Mouse (Mus musculus) MEL (cell line): Measurements from ENCODE around the gene Akap13. TPM values are rescaled to one million over a fixed set of nuclear protein-coding genes. Genes with fewer than 3 reads are reported as not detected.
A peak's percentile ranks its signal among the peaks of the same experiment; 100 is the strongest.

ENCODE experiments used
- DNase-seq: peaks from one replicate; pipeline ENCODE4 v3.0.0; 2011; ENCODE audit warnings: low read depth, low spot score
- H3K27ac ChIP-seq: 2 replicates; pipeline ENCODE4 v1.5.1; 2012; ENCODE audit warnings: low read depth, mild to moderate bottlenecking, control low read depth, low read length, moderate library complexity; ENCODE audit not compliant: control insufficient read depth
- H3K27me3 ChIP-seq, 2 experiments: fragments of 150-350 bp in 1 of 2; sonication (generic) in 1 of 2; 2 replicates each; pipeline ENCODE4 v1.6.1; 2012; ENCODE audit warnings: low read length in 2 of 2, mild to moderate bottlenecking in 2 of 2, improper control_type of control experiment in 1 of 2, moderate library complexity in 1 of 2; ENCODE audit not compliant: insufficient read depth in 2 of 2, control insufficient read depth in 1 of 2
- H3K36me3 ChIP-seq, 2 experiments: 2 replicates each; pipeline ENCODE4 v1.6.1; 2012 to 2014; ENCODE audit warnings: low read length in 2 of 2, improper control_type of control experiment in 1 of 2, inconsistent platforms in 1 of 2, mild to moderate bottlenecking in 1 of 2; ENCODE audit not compliant: insufficient read depth in 2 of 2, control insufficient read depth in 1 of 2
- H3K4me1 ChIP-seq, 2 experiments: fragments of 150-350 bp in 1 of 2; sonication (generic) in 1 of 2; 2 replicates each; pipeline ENCODE4 v1.6.1; 2012; ENCODE audit warnings: low read length in 2 of 2, improper control_type of control experiment in 1 of 2, mild to moderate bottlenecking in 1 of 2; ENCODE audit not compliant: insufficient read depth in 2 of 2, control insufficient read depth in 1 of 2
- H3K4me3 ChIP-seq, 2 experiments: fragments of 150-350 bp in 1 of 2; sonication (generic) in 1 of 2; 2 replicates each; pipeline ENCODE4 v1.5.1; 2012; ENCODE audit warnings: low read depth in 2 of 2, low read length in 2 of 2, mild to moderate bottlenecking in 2 of 2, moderate library complexity in 2 of 2, control low read depth in 1 of 2, improper control_type of control experiment in 1 of 2; ENCODE audit not compliant: control insufficient read depth in 1 of 2, insufficient read depth in 1 of 2
- H3K79me2 ChIP-seq: 2 replicates; pipeline ENCODE4 v1.6.1; 2012; ENCODE audit warnings: mild to moderate bottlenecking, low read length, moderate library complexity; ENCODE audit not compliant: control insufficient read depth, poor library complexity, insufficient read depth
- H3K9ac ChIP-seq: 2 replicates; pipeline ENCODE4 v1.6.1; 2012; ENCODE audit warnings: low read depth, mild to moderate bottlenecking, control low read depth, low read length, moderate library complexity; ENCODE audit not compliant: control insufficient read depth, poor library complexity, severe bottlenecking
- H3K9me3 ChIP-seq: fragments of 150-350 bp; sonication (generic); replicated peaks from 2 replicates; pipeline ENCODE4 v1.6.1; 2012; ENCODE audit warnings: mild to moderate bottlenecking, low read length, improper control_type of control experiment, moderate library complexity; ENCODE audit not compliant: insufficient read depth
- BHLHE40 ChIP-seq: IDR thresholded peaks from 2 replicates; pipeline ENCODE4 v1.6.1; 2012; ENCODE audit warnings: low read depth, mild to moderate bottlenecking, inconsistent platforms, low read length, improper control_type of control experiment, borderline replicate concordance
- CHD1 ChIP-seq: IDR thresholded peaks from 2 replicates; pipeline ENCODE4 v1.6.1; 2012; ENCODE audit warnings: low read depth, mild to moderate bottlenecking, inconsistent platforms, low read length, improper control_type of control experiment
- CHD2 ChIP-seq: IDR thresholded peaks from 2 replicates; pipeline ENCODE4 v1.6.1; 2011; ENCODE audit warnings: low read length, improper control_type of control experiment
- CTCF ChIP-seq, 3 experiments: IDR thresholded peaks in 2 of 3; conservative IDR thresholded peaks in 1 of 3; 2 replicates each; pipeline ENCODE4 v1.5.1; 2011 to 2012; ENCODE audit warnings: low read length in 3 of 3, low read depth in 2 of 3, mild to moderate bottlenecking in 2 of 3, improper control_type of control experiment in 1 of 3, inconsistent platforms in 1 of 3, mixed read lengths in 1 of 3, moderate library complexity in 1 of 3; ENCODE audit not compliant: control insufficient read depth in 1 of 3, insufficient read depth in 1 of 3, poor library complexity in 1 of 3, severe bottlenecking in 1 of 3
- E2F4 ChIP-seq: IDR thresholded peaks from 2 replicates; pipeline ENCODE4 v1.6.1; 2011; ENCODE audit warnings: low read depth, low read length, improper control_type of control experiment, borderline replicate concordance
- EP300 ChIP-seq, 2 experiments: IDR thresholded peaks; 2 replicates each; pipeline ENCODE4 v1.6.1; 2011; ENCODE audit warnings: improper control_type of control experiment in 2 of 2, low read length in 2 of 2, low read depth in 1 of 2, mild to moderate bottlenecking in 1 of 2
- ETS1 ChIP-seq: IDR thresholded peaks from 2 replicates; pipeline ENCODE4 v1.6.1; 2012; ENCODE audit warnings: low read depth, mild to moderate bottlenecking, inconsistent platforms, low read length, improper control_type of control experiment, moderate library complexity
- GABPA ChIP-seq: IDR thresholded peaks from 2 replicates; pipeline ENCODE4 v1.6.1; 2012; ENCODE audit warnings: low read depth, mild to moderate bottlenecking, inconsistent platforms, low read length, improper control_type of control experiment, moderate library complexity
- GATA1 ChIP-seq: IDR thresholded peaks from 2 replicates; pipeline ENCODE4 v1.6.1; 2011; ENCODE audit warnings: low read depth, low read length, improper control_type of control experiment
- HCFC1 ChIP-seq: IDR thresholded peaks from 2 replicates; pipeline ENCODE4 v1.6.1; 2012; ENCODE audit warnings: low read depth, mild to moderate bottlenecking, inconsistent platforms, low read length, improper control_type of control experiment, moderate library complexity
- JUND ChIP-seq: IDR thresholded peaks from 2 replicates; pipeline ENCODE4 v1.6.1; 2011; ENCODE audit warnings: low read depth, mild to moderate bottlenecking, improper control_type of control experiment, low read length
- MAFK ChIP-seq: IDR thresholded peaks from 2 replicates; pipeline ENCODE4 v1.6.1; 2011; ENCODE audit warnings: low read depth, mild to moderate bottlenecking, low read length, improper control_type of control experiment, borderline replicate concordance
- MAX ChIP-seq: IDR thresholded peaks from 2 replicates; pipeline ENCODE4 v1.6.1; 2011; ENCODE audit warnings: low read length, improper control_type of control experiment
- MAZ ChIP-seq: IDR thresholded peaks from 2 replicates; pipeline ENCODE4 v1.6.1; 2012; ENCODE audit warnings: low read depth, mild to moderate bottlenecking, inconsistent platforms, low read length, improper control_type of control experiment
- MEF2A ChIP-seq: IDR thresholded peaks from 2 replicates; pipeline ENCODE4 v1.6.1; 2014; ENCODE audit warnings: low read depth, mild to moderate bottlenecking, inconsistent platforms, low read length, improper control_type of control experiment; ENCODE audit not compliant: poor library complexity, insufficient replicate concordance, severe bottlenecking; ENCODE audit errors: extremely low read depth
- MXI1 ChIP-seq: IDR thresholded peaks from 2 replicates; pipeline ENCODE4 v1.6.1; 2011; ENCODE audit warnings: mild to moderate bottlenecking, low read depth, low read length, improper control_type of control experiment
- MYC ChIP-seq: IDR thresholded peaks from 2 replicates; pipeline ENCODE4 v1.6.1; 2011; ENCODE audit warnings: low read depth, mild to moderate bottlenecking, low read length, improper control_type of control experiment, moderate library complexity
- NELFE ChIP-seq: IDR thresholded peaks from 2 replicates; pipeline ENCODE4 v1.6.1; 2011; ENCODE audit warnings: low read depth, low read length, improper control_type of control experiment
- POLR2AphosphoS2 ChIP-seq: IDR thresholded peaks from 2 replicates; pipeline ENCODE4 v1.6.1; 2011; ENCODE audit warnings: low read length, improper control_type of control experiment
- RAD21 ChIP-seq: IDR thresholded peaks from 2 replicates; pipeline ENCODE4 v1.6.1; 2011; ENCODE audit warnings: mild to moderate bottlenecking, low read depth, low read length, improper control_type of control experiment
- RCOR1 ChIP-seq: IDR thresholded peaks from 2 replicates; pipeline ENCODE4 v1.6.1; 2012; ENCODE audit warnings: low read depth, mild to moderate bottlenecking, inconsistent platforms, low read length, improper control_type of control experiment
- SIN3A ChIP-seq: IDR thresholded peaks from 2 replicates; pipeline ENCODE4 v1.6.1; 2012; ENCODE audit warnings: low read length, improper control_type of control experiment, inconsistent platforms
- SMC3 ChIP-seq: IDR thresholded peaks from 2 replicates; pipeline ENCODE4 v1.6.1; 2011; ENCODE audit warnings: low read depth, low read length, improper control_type of control experiment
- TAL1 ChIP-seq: IDR thresholded peaks from 2 replicates; pipeline ENCODE4 v1.6.1; 2012; ENCODE audit warnings: mild to moderate bottlenecking, inconsistent platforms, low read length, moderate library complexity, mixed read lengths
- TBP ChIP-seq: IDR thresholded peaks from 2 replicates; pipeline ENCODE4 v1.8.0; 2011; ENCODE audit warnings: low read depth, low read length, improper control_type of control experiment
- TCF12 ChIP-seq: IDR thresholded peaks from 2 replicates; pipeline ENCODE4 v1.6.1; 2014; ENCODE audit warnings: low read depth, mild to moderate bottlenecking, inconsistent platforms, low read length, improper control_type of control experiment, moderate library complexity
- USF2 ChIP-seq, 2 experiments: IDR thresholded peaks; 2 replicates each; pipeline ENCODE4 v1.6.1; 2011 to 2012; ENCODE audit warnings: improper control_type of control experiment in 2 of 2, low read length in 2 of 2, borderline replicate concordance in 1 of 2, inconsistent platforms in 1 of 2, low read depth in 1 of 2, mild to moderate bottlenecking in 1 of 2; ENCODE audit not compliant: insufficient read depth in 1 of 2
- ZC3H11A ChIP-seq: IDR thresholded peaks from 2 replicates; pipeline ENCODE4 v1.6.1; 2012; ENCODE audit warnings: low read depth, mild to moderate bottlenecking, inconsistent platforms, low read length, improper control_type of control experiment
- ZKSCAN1 ChIP-seq: IDR thresholded peaks from 2 replicates; pipeline ENCODE4 v1.6.1; 2012; ENCODE audit warnings: low read depth, mild to moderate bottlenecking, inconsistent platforms, low read length, improper control_type of control experiment, moderate library complexity
- ZMIZ1 ChIP-seq: IDR thresholded peaks from 2 replicates; pipeline ENCODE4 v1.6.1; 2012; ENCODE audit warnings: low read depth, mild to moderate bottlenecking, inconsistent platforms, low read length, improper control_type of control experiment, moderate library complexity
- ZNF384 ChIP-seq: IDR thresholded peaks from 2 replicates; pipeline ENCODE4 v1.6.1; 2012; ENCODE audit warnings: low read depth, mild to moderate bottlenecking, inconsistent platforms, low read length, improper control_type of control experiment
- polyA plus RNA-seq, 2 experiments: library from polyadenylated mRNA; stranded (reverse) in 1 of 2; unstranded in 1 of 2; fragments of >175 nt in 1 of 2; fragments of >200 nt in 1 of 2; gene quantifications; 2 replicates each; pipeline versions ENCODE4 v1.2.1 to v1.2.4; 2012; ENCODE audit warnings: low replicate concordance in 2 of 2, low read depth in 1 of 2; ENCODE audit not compliant: insufficient read length in 2 of 2, insufficient read depth in 1 of 2, missing spikeins in 1 of 2
- total RNA-seq: library from RNA; depleted of rRNA; stranded (reverse); fragments of 300-350 nt; gene quantifications from 2 replicates; pipeline ENCODE4 v1.2.3, GENCODE M21; 2012

Gene Akap13
- total and polyA plus RNA-seq, 3 experiments: 4.1 to 4.5 TPM; not detected in 1

- Histone ChIP-seq H3K27me3 (no peaks in the 10 kb centered on the region), H3K9me3 (no peaks in the 10 kb centered on the region), H3K79me2 (no peaks in the 10 kb centered on the region), H3K4me1 (no peaks in the 10 kb centered on the region), H3K27ac (no peak overlapping the region), H3K4me3 (no peak overlapping the region), H3K36me3 (no peaks in the 10 kb centered on the region), H3K9ac (no peak overlapping the region)
- DNase-seq: no peak
- TF ChIP-seq HCFC1: no peak
- no peak for TF ChIP-seq CTCF (IDR thresholded peaks at IDR 0.05 in 2 of 3, conservative IDR thresholded peaks at IDR 0.05 in 1 of 3; ENCODE audit: control insufficient read depth in 1 of 3, insufficient read depth in 1 of 3, low read depth in 2 of 3, low read length in 3 of 3, poor library complexity in 1 of 3, severe bottlenecking in 1 of 3)
- no peak for TF ChIP-seq CHD2
- TF ChIP-seq RCOR1: no peak
- TF ChIP-seq ZNF384: no peak
- TF ChIP-seq MXI1: no peak
- TF ChIP-seq ETS1: no peak
- TF ChIP-seq E2F4: no peak
These were observed 183.4 kb downstream of the Akap13 start for GRCm38 (mm10) chr7:75638769-75639168.

- H3K79me2 ChIP-seq: no peaks in the 10 kb centered on the region
- no peak overlapping the region for H3K9ac ChIP-seq
- TF ChIP-seq HCFC1: no peak
- TF ChIP-seq TAL1: no peak
- no peak for TF ChIP-seq CHD2
- no peak for TF ChIP-seq MAX
- no peak for TF ChIP-seq GATA1
- no peak for TF ChIP-seq CHD1
- no peak for TF ChIP-seq ZMIZ1
- TF ChIP-seq RCOR1: no peak
- TF ChIP-seq MEF2A: no peak
- TF ChIP-seq ETS1: no peak
- TF ChIP-seq MYC: no peak
- TF ChIP-seq USF2 (IDR thresholded peaks at IDR 0.05; ENCODE audit: borderline replicate concordance in 1 of 2, insufficient read depth in 1 of 2, low read depth in 1 of 2, low read length in 2 of 2): no peak
- TF ChIP-seq SIN3A: 0 out of 2 replicates have a peak, but pooled peaks have one; percentile 41
- 0 out of 2 replicates have a peak, but pooled peaks have one; percentile 12 for TF ChIP-seq JUND
- peak; percentile 87 for TF ChIP-seq SMC3
- no peak for TF ChIP-seq TBP
- TF ChIP-seq ZC3H11A: peak; percentile 71
- peak; percentile 70 for TF ChIP-seq RAD21
- TF ChIP-seq CTCF (IDR thresholded peaks at IDR 0.05 in 2 of 3, conservative IDR thresholded peaks at IDR 0.05 in 1 of 3; ENCODE audit: control insufficient read depth in 1 of 3, insufficient read depth in 1 of 3, low read depth in 2 of 3, low read length in 3 of 3, poor library complexity in 1 of 3, severe bottlenecking in 1 of 3): peak; percentile 64 to 80 (median 70)
- 0 out of 2 replicates have a peak, but pooled peaks have one; percentile 34 for TF ChIP-seq MAZ
- TF ChIP-seq TCF12: no peak
- no peak for TF ChIP-seq POLR2AphosphoS2
- TF ChIP-seq BHLHE40: peak; percentile 26; the same call in 1 of the 2 replicates
- TF ChIP-seq EP300 (IDR thresholded peaks at IDR 0.05; ENCODE audit: low read depth in 1 of 2, low read length in 2 of 2): 0 out of 4 replicates have a peak, but pooled peaks of 1 of the 2 experiments have one; percentile 16
- no peak for TF ChIP-seq ZKSCAN1
- TF ChIP-seq GABPA: no peak
- TF ChIP-seq MAFK: no peak
- TF ChIP-seq NELFE: no peak
- no peaks in the 10 kb centered on the region for H3K9me3 ChIP-seq
- H3K4me3 ChIP-seq: no peak overlapping the region
- no peaks in the 10 kb centered on the region for H3K27me3 ChIP-seq
- peak; percentile 79 for DNase-seq
- no peaks in the 10 kb centered on the region for H3K36me3 ChIP-seq
- H3K4me1 ChIP-seq: 0 out of 4 replicates have a peak, but pooled peaks cover 0 to 2% of the 10 kb centered on the region in 2 experiments
- H3K27ac ChIP-seq: no peak overlapping the region
These were observed 184.2 kb downstream of the Akap13 start for GRCm38 (mm10) chr7:75639541-75639940.
